In the genomic region with DNA sequence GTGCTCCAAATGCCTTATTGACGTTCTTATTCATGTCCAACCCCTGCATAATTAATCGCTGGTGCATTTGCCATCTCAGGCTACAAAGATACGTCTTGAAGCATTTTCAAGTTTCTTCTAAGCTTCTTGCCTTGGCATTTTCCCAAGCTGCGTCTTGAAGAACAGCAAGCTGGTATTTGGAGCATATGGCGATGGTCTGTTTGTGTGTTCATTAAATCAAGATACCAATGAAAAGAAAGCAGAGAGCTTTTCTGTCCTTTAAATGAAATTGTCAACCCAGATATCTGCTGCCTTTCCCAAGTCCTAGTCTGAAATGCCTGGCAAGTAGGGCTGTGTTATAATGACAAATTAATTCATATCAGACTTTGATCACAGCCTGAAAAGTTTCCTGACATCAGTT, we compare ENCODE assay signal across 11 mouse cellular contexts.
A peak's percentile ranks its signal among the peaks of the same experiment; 100 is the strongest.
DNase-seq lines count a peak whose midpoint lies in the region; ATAC-seq and TF ChIP-seq lines count a peak whose summit lies in the region.
"Had no signal": no experiment of that assay in that cellular context is flagged by ENCODE, and none has a peak within 500 bp of the region (broad histone marks: within the 10 kb centered on the region; RNA-seq: fewer than 3 reads in every experiment).

No protein-coding gene starts in this region.

- peaks cover 22% of the 10 kb centered on the region for H3K4me1 ChIP-seq in hindbrain, embryonic 14.5 days (replicated peaks; ENCODE audit: control insufficient read depth, insufficient read depth, low read length)
- H3K4me1 ChIP-seq in midbrain, postnatal 0 days (ENCODE audit: insufficient read depth, low read length) = no peaks in the 10 kb centered on the region
- peaks cover 21% of the 10 kb centered on the region for H3K4me1 ChIP-seq in neural tube, embryonic 15.5 days

- peak; percentile 36; the same call in 1 of the 2 replicates for ATAC-seq in frontal cortex, adult (ENCODE audit: low TSS enrichment)
- no peak for ATAC-seq in hindbrain, embryonic 14.5 days (ENCODE audit: low FRiP score)
- no peak for ATAC-seq in midbrain, postnatal 0 days (ENCODE audit: low FRiP score)
- ATAC-seq in neural tube, embryonic 15.5 days (ENCODE audit: low FRiP score) = no peak

- no peaks in the 10 kb centered on the region for H3K27me3 ChIP-seq in hindbrain, embryonic 14.5 days (ENCODE audit: control insufficient read depth, insufficient read depth, low read length)
- no peaks in the 10 kb centered on the region for H3K27me3 ChIP-seq in midbrain, postnatal 0 days (ENCODE audit: insufficient read depth, low read length)
- no peaks in the 10 kb centered on the region for H3K27me3 ChIP-seq in neural tube, embryonic 15.5 days (replicated peaks)
- H3K27me3 ChIP-seq: lung, embryonic 15.5 days had no signal

- WGBS in hindbrain, embryonic 14.5 days = 49% methylated on average over 5 of the region's 5 CpGs
- WGBS in midbrain, postnatal 0 days = 53% methylated on average over 5 of the region's 5 CpGs
- WGBS in neural tube, embryonic 15.5 days = 60% methylated on average over 5 of the region's 5 CpGs

- H3K9ac ChIP-seq in hindbrain, embryonic 14.5 days = no peak overlapping the region
- H3K9ac ChIP-seq in midbrain, postnatal 0 days (replicated peaks; ENCODE audit: low read length, poor library complexity, severe bottlenecking) = no peak overlapping the region
- no peak overlapping the region for H3K9ac ChIP-seq in neural tube, embryonic 15.5 days (replicated peaks)
- H3K9ac ChIP-seq: lung, embryonic 15.5 days had no signal

- no peak overlapping the region for H3K4me3 ChIP-seq in hindbrain, embryonic 14.5 days (replicated peaks; ENCODE audit: low read length)
- H3K4me3 ChIP-seq in midbrain, postnatal 0 days (ENCODE audit: low read depth, low read length) = no peak overlapping the region
- H3K4me3 ChIP-seq in neural tube, embryonic 15.5 days (replicated peaks) = no peak overlapping the region
- H3K4me3 ChIP-seq: lung, embryonic 15.5 days; myocyte had no signal

- H3K36me3 ChIP-seq in hindbrain, embryonic 14.5 days (replicated peaks; ENCODE audit: control insufficient read depth, insufficient read depth) = no peaks in the 10 kb centered on the region
- no peaks in the 10 kb centered on the region for H3K36me3 ChIP-seq in midbrain, postnatal 0 days (ENCODE audit: insufficient read depth, low read length)
- no peaks in the 10 kb centered on the region for H3K36me3 ChIP-seq in neural tube, embryonic 15.5 days
- H3K36me3 ChIP-seq: lung, embryonic 15.5 days had no signal

- H3K9me3 ChIP-seq in hindbrain, embryonic 14.5 days (ENCODE audit: control insufficient read depth, low read length) = no peaks in the 10 kb centered on the region
- H3K9me3 ChIP-seq in midbrain, postnatal 0 days (ENCODE audit: low read length) = no peaks in the 10 kb centered on the region
- H3K9me3 ChIP-seq in neural tube, embryonic 15.5 days (replicated peaks) = no peaks in the 10 kb centered on the region
- H3K9me3 ChIP-seq: lung, embryonic 15.5 days had no signal

- 0 out of 2 replicates have a peak overlapping the region, but pooled peaks have one; percentile 14 for H3K27ac ChIP-seq in hindbrain, embryonic 14.5 days
- no peak overlapping the region for H3K27ac ChIP-seq in midbrain, postnatal 0 days (ENCODE audit: low read depth, low read length)
- no peak overlapping the region for H3K27ac ChIP-seq in neural tube, embryonic 15.5 days (replicated peaks)
- H3K27ac ChIP-seq: lung, embryonic 15.5 days had no signal

- no peak for DNase-seq in frontal cortex, postnatal 25 days (ENCODE audit: low spot score in 2 of 2)
- peak; percentile 18 for DNase-seq in retina, postnatal 1 day
- no peak for DNase-seq in retina, embryonic 14.5 days (ENCODE audit: low spot score)
- DNase-seq in hindbrain, embryonic 14.5 days (ENCODE audit: low spot score) = no peak
- DNase-seq in midbrain, postnatal 0 days (ENCODE audit: low spot score) = peak; percentile 22
- DNase-seq in testis, postnatal 14 days (ENCODE audit: low spot score) = no peak
- DNase-seq: heart, adult 11 months had no signal

- TF ChIP-seq CTCF in midbrain, postnatal 0 days (IDR thresholded peaks at IDR 0.05) = no peak

- H3K4me2 ChIP-seq in hindbrain, embryonic 14.5 days (replicated peaks) = no peak overlapping the region
- H3K4me2 ChIP-seq in midbrain, postnatal 0 days (ENCODE audit: low read depth, low read length, poor library complexity, severe bottlenecking) = no peak overlapping the region
- no peak overlapping the region for H3K4me2 ChIP-seq in neural tube, embryonic 15.5 days
- H3K4me2 ChIP-seq: lung, embryonic 15.5 days had no signal

Comparison
In these comparisons a context has a peak if more than half of its experiments do, and no peak if none do; other contexts are left out.
1. DNase-seq: peak in retina, postnatal 1 day (single experiment) and midbrain, postnatal 0 days (single experiment); none in frontal cortex, postnatal 25 days (0 of 2), retina, embryonic 14.5 days (single experiment), hindbrain, embryonic 14.5 days (single experiment) and testis, postnatal 14 days (single experiment).